Mouse (Mus musculus): ENCODE data around the gene Tyw5.

DNA sequence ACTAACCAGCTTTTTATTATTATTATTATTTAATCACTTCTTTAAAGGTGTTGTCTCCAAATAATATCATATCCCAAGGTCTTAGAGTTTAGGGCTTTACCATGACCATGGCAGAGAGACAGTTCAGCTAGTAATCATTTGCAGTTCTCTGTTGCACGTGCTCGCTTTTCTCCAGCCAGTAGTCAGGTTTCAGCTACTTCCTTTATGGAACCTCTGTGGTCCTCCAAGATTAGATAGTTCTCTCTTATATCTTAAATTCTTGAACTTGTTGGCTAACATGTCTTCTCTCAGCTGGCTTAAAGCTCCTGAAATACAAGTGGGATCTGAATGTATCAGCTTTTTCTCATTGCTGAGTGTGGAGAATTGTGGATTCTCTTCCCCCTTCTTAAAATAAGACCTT is 2.1 kb upstream of the Tyw5 start:
- no peak for TF ChIP-seq POLR2A (IDR thresholded peaks at IDR 0.05; ENCODE audit: borderline replicate concordance, extremely low read depth, low read depth, low read length)
- TF ChIP-seq CTCF (IDR thresholded peaks at IDR 0.05; ENCODE audit: insufficient read depth, low read length), result no peak

All from lung, adult 2 months (tissue).